Mouse (Mus musculus): ENCODE measurements around the gene Cpeb4.
A peak's percentile ranks its signal among the peaks of the same experiment; 100 is the strongest.

Gene Cpeb4

GRCm38 (mm10) chr11:31896905-31897304, 24.9 kb downstream of the Cpeb4 start:
- no peak for DNase-seq (ENCODE audit: low spot score in 2 of 2)

GRCm38 (mm10) chr11:31899166-31899565, 27.2 kb downstream of the Cpeb4 start:
- no peak for DNase-seq (ENCODE audit: low spot score in 2 of 2)

GRCm38 (mm10) chr11:31900736-31901135, 28.7 kb downstream of the Cpeb4 start:
- no peak for DNase-seq (ENCODE audit: low spot score in 2 of 2)

GRCm38 (mm10) chr11:31902251-31903001, 30.4 kb downstream of the Cpeb4 start:
- DNase-seq (ENCODE audit: low spot score in 2 of 2) = no peak

- no peak for DNase-seq (ENCODE audit: low spot score in 2 of 2)
Measured at GRCm38 (mm10) chr11:31906499-31906898, 34.5 kb downstream of the Cpeb4 start.

- DNase-seq (ENCODE audit: low spot score in 2 of 2) = no peak
Measured at GRCm38 (mm10) chr11:31907650-31908049, 35.6 kb downstream of the Cpeb4 start.

GRCm38 (mm10) chr11:31912958-31913357, 40.9 kb downstream of the Cpeb4 start:
- DNase-seq (ENCODE audit: low spot score in 2 of 2) = no peak

GRCm38 (mm10) chr11:31917769-31918168, 45.8 kb downstream of the Cpeb4 start:
- DNase-seq (ENCODE audit: low spot score in 2 of 2) = no peak

GRCm38 (mm10) chr11:31930051-31930450, 58.0 kb downstream of the Cpeb4 start:
- DNase-seq (ENCODE audit: low spot score in 2 of 2) = no peak

GRCm38 (mm10) chr11:31935652-31936051, 63.6 kb downstream of the Cpeb4 start:
- no peak for DNase-seq (ENCODE audit: low spot score in 2 of 2)

- no peak for DNase-seq (ENCODE audit: low spot score in 2 of 2)
Measured at GRCm38 (mm10) chr11:31936910-31937525, 65.0 kb downstream of the Cpeb4 start.

GRCm38 (mm10) chr11:31940898-31941639, 69.1 kb downstream of the Cpeb4 start:
- DNase-seq (ENCODE audit: low spot score in 2 of 2) = peak in 1 of 2 experiments; percentile 75

- no peak for DNase-seq (ENCODE audit: low spot score in 2 of 2)
Measured at GRCm38 (mm10) chr11:31941640-31942638, 69.9 kb downstream of the Cpeb4 start.

GRCm38 (mm10) chr11:31945471-31945870, 73.5 kb downstream of the Cpeb4 start:
- no peak for DNase-seq (ENCODE audit: low spot score in 2 of 2)

GRCm38 (mm10) chr11:31948462-31949330, 76.7 kb downstream of the Cpeb4 start:
- DNase-seq (ENCODE audit: low spot score in 2 of 2) = no peak

- peak; percentile 47 to 82 for DNase-seq (ENCODE audit: low spot score in 2 of 2)
Measured at GRCm38 (mm10) chr11:31949331-31949785, 77.3 kb downstream of the Cpeb4 start.

GRCm38 (mm10) chr11:31960071-31960470, 88.1 kb downstream of the Cpeb4 start:
- DNase-seq (ENCODE audit: low spot score in 2 of 2) = no peak

- DNase-seq (ENCODE audit: low spot score in 2 of 2) = no peak
Measured at GRCm38 (mm10) chr11:31963993-31964392, 92.0 kb downstream of the Cpeb4 start.

GRCm38 (mm10) chr11:31965256-31966134, 93.5 kb downstream of the Cpeb4 start, which contains the start of gene 4930524B15Rik:
4930524B15Rik (plus strand) TSS chr11:31965592.
- DNase-seq (ENCODE audit: low spot score in 2 of 2) = peak in 1 of 2 experiments; percentile 14

Measured in cerebellum, postnatal 4 days (tissue).